3 mouse cellular contexts compared by ENCODE assay signal in the genomic region with DNA sequence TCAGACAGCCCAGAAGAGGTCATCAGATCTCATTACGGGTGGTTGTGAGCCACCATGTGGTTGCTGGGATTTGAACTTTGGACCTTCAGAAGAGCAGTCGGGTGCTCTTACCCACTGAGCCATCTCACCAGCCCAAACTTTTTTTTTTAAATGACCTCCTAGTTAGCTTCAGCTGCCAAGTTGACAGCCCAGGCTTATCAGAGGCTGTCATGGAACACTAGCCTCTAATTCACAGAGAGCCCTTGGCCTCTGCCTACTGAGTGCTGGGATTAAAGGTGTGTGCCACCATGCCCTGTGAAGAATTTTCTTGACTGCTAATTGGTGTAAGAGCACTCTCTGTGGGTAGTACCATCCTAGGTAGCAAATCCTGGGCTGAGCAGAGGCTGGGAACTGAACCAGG. TPM values are rescaled to one million over a fixed set of nuclear protein-coding genes. Genes with fewer than 3 reads are reported as not detected.
"Had no signal": no experiment of that assay in that cellular context is flagged by ENCODE, and none has a peak within 500 bp of the region (broad histone marks: within the 10 kb centered on the region; RNA-seq: fewer than 3 reads in every experiment).

No protein-coding gene starts in this region.

RNA-seq across cellular contexts. Expression of a gene that starts 24.8 kb away (rescaled TPM):
- polyA plus RNA-seq: liver, embryonic 11.5 days; lung, embryonic 14.5 days; macrophage had no signal
